Mouse (Mus musculus): ENCODE data around the gene Zdhhc22. TPM values are rescaled to one million over a fixed set of nuclear protein-coding genes. Genes with fewer than 3 reads are reported as not detected.

The Zdhhc22 gene
- polyA plus RNA-seq (2012; rRNA removed): 0.03 TPM in 1 of 2 replicates, not detected in the other

DNA sequence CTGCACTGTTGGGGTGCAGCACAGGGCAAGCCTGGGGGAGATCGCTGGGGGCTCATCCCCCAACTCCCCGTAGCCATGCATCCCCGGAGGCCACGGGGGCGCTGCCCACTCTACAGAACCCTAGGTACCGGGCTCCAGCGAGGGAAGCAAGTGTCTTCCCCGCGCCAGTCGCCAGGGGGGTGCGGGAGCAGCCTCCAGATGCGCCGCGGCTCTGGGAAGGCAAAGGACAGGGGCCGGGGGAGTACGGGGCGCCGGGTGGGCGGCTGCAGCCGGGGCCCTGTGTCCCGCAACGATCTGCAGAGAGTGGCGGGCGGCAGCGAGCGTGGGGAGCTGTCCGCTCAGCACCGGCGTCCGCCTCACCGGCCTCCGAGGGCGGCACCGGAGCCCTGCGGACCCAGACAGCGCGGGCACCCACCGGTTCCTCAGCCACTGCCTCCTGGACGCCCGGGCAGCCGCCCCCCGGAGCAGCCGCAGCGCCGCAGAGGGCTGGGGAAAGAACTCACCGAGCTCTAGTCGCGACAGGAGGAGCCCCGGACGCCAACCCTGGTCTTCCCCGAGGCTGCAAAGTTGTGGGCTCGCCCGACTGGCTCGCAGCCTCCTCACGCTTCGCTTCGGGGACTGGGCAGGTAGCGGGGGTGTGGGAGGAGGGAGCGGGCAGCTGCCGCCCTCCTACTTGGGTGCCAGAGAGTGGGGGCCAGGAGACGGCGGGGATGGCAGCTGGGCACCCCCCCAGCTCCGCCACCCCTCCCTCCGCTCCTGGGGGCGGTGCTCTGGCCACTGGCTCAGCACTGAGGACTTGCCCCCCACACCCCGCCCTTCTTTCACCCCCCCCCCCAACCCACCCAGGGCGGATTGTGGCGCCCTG, at the start of gene Zdhhc22:
Gene Zdhhc22 (minus strand): TSS at position 541 of the 865 bp plus-strand sequence.
- no peaks in the 10 kb centered on the region for H3K4me1 ChIP-seq (ENCODE audit: control insufficient read depth, insufficient read depth, low read length)
- DNase-seq: no peak
- TF ChIP-seq CTCF (IDR thresholded peaks at IDR 0.05; ENCODE audit: insufficient read depth, low read length) (no peak), POLR2A (IDR thresholded peaks at IDR 0.05; ENCODE audit: borderline replicate concordance, extremely low read depth, low read depth, low read length) (no peak)
- 2% methylated on average over 62 of the region's 68 CpGs for WGBS
- H3K4me3 ChIP-seq (replicated peaks; ENCODE audit: extremely low read depth, low read depth, low read length): no peak within 1 kb of the TSS

DNA sequence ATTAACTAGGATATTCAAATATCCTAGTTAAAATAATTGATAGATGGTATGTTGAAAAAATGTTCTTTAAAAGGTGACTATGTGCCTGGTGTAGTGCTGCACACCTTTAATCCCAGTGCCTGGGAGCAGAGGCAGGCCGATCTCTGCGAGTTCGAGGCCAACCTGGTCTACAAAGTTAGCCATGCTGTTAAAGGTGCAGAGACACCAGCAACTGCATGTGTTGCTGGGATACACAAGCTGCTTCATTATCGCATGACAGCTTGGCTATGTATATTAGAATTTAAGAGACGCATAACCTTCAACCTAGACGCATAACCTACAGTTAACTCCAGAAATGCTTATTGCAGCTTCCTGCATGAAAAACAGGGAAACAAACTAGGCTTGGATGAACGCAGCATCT, 46.4 kb upstream of the Zdhhc22 start:
- H3K4me1 ChIP-seq (ENCODE audit: control insufficient read depth, insufficient read depth, low read length): no peaks in the 10 kb centered on the region
- no peak for DNase-seq
- TF ChIP-seq CTCF (IDR thresholded peaks at IDR 0.05; ENCODE audit: insufficient read depth, low read length) (no peak), POLR2A (IDR thresholded peaks at IDR 0.05; ENCODE audit: borderline replicate concordance, extremely low read depth, low read depth, low read length) (no peak)
- 92% methylated on average over 7 of the region's 7 CpGs for WGBS
- no peak overlapping the region for H3K4me3 ChIP-seq (replicated peaks; ENCODE audit: extremely low read depth, low read depth, low read length)

DNA sequence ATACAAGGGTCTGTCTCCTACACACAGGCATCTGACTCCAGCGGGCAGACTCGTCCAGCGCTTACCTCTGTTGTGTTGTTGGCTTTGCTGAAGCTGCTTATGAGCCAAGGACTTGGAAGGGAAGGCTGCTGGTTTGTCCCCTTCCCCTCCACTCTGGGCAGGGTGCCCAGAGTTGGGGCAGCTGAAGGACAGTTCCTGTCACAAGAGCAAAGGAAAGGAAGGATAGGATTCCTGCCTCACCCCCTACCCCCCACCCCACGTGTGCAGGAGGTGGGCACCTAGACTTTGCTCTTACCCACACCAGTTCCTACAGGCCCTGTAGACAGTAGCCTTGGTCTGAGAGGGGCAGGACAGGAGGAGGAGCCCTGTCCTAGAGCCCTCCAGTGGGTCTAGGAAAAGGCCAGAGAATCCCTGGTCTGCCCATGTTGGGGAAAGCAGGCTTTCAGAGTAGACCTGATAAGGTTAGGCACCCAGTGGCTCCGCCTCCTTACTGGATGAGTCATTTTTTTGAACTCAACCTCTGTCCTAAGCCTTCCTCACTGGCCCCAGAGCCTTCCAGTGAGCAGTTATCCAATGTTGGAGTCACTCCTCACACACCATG, 41.0 kb upstream of the Zdhhc22 start:
- TF ChIP-seq CTCF (IDR thresholded peaks at IDR 0.05; ENCODE audit: insufficient read depth, low read length) (no peak), POLR2A (IDR thresholded peaks at IDR 0.05; ENCODE audit: borderline replicate concordance, extremely low read depth, low read depth, low read length) (no peak)
- no peak for DNase-seq
- WGBS: 48% methylated on average over 5 of the region's 5 CpGs

GRCm38 (mm10) chr12:87029251-87029976, 39.2 kb upstream of the Zdhhc22 start:
- DNase-seq: no peak
- Histone ChIP-seq H3K4me1 (ENCODE audit: control insufficient read depth, insufficient read depth, low read length) (no peaks in the 10 kb centered on the region), H3K4me3 (replicated peaks; ENCODE audit: extremely low read depth, low read depth, low read length) (no peak overlapping the region)
- TF ChIP-seq CTCF (IDR thresholded peaks at IDR 0.05; ENCODE audit: insufficient read depth, low read length) (no peak), POLR2A (IDR thresholded peaks at IDR 0.05; ENCODE audit: borderline replicate concordance, extremely low read depth, low read depth, low read length) (no peak)
- 65% methylated on average over 5 of the region's 5 CpGs for WGBS

More for the DNA sequence above, 41.0 kb upstream of the Zdhhc22 start:
- Histone ChIP-seq H3K4me1 (ENCODE audit: control insufficient read depth, insufficient read depth, low read length) (no peaks in the 10 kb centered on the region), H3K4me3 (replicated peaks; ENCODE audit: extremely low read depth, low read depth, low read length) (no peak overlapping the region)

DNA sequence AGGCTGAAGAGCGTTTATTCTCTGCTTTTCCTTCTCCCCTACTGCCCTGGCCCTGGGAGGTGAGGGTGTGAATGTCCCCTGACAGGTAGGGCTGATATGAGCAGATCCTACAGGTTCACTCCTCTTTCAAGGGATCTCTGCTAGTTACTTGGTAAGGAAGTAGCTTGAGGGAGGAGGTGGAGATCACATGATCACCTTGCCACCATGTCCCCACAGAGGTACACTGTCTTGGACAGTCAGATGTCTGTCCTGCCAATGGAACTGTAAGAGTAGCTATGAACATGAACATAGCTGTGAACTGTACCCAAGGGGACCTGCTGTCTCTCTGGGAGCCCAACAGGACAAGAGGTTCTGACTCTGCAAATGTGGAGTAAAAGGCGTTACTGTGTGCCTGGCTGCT, 37.8 kb upstream of the Zdhhc22 start:
- no peak overlapping the region for H3K4me3 ChIP-seq (replicated peaks; ENCODE audit: extremely low read depth, low read depth, low read length)
- DNase-seq: no peak
- H3K4me1 ChIP-seq (ENCODE audit: control insufficient read depth, insufficient read depth, low read length): no peaks in the 10 kb centered on the region
- no peak for TF ChIP-seq CTCF (IDR thresholded peaks at IDR 0.05; ENCODE audit: insufficient read depth, low read length)
- TF ChIP-seq POLR2A (IDR thresholded peaks at IDR 0.05; ENCODE audit: borderline replicate concordance, extremely low read depth, low read depth, low read length): no peak
- WGBS: 48% methylated on average over 2 of the region's 2 CpGs

DNA sequence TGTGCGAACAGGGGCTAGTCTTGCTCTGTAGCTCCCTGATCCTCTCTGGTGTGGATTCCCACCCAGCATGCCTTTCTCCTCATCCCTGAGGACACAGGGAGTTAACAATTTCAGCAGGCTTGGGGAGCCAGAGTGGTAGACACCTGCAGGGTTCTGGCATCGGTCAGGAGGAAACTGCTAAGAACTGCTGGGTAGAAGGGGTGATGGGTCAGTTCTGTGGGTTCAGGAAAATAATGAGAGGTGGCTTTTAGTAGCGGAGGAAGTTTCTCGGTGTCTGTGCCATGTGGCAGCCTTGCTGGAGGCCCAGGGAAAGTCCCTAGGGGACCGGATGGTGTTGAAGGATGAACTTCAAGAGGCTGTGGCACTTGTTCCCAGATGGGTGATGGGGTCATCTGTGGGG, 37.2 kb upstream of the Zdhhc22 start:
- H3K4me3 ChIP-seq (replicated peaks; ENCODE audit: extremely low read depth, low read depth, low read length): no peak overlapping the region
- no peaks in the 10 kb centered on the region for H3K4me1 ChIP-seq (ENCODE audit: control insufficient read depth, insufficient read depth, low read length)
- WGBS: 38% methylated on average over 5 of the region's 5 CpGs
- TF ChIP-seq POLR2A (IDR thresholded peaks at IDR 0.05; ENCODE audit: borderline replicate concordance, extremely low read depth, low read depth, low read length): no peak
- TF ChIP-seq CTCF (IDR thresholded peaks at IDR 0.05; ENCODE audit: insufficient read depth, low read length): no peak
- DNase-seq: no peak

DNA sequence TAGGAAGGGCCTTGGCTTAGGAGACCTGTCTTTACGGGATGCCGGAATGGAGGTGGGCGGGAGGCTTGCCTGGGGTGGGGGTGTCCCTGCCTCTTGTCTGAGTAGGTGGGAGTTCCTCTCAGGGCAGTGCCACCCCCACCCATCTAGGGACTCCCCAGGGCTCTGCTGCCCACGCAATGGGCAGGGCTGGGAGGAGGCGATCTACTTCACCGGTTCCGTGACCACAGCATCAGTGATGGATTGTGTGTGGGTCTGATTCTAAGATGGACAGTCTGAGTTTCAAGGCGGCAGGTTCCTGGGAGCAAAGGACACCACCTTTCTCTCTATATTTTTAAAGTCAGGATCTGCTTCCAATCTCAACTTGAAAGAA, 36.6 kb upstream of the Zdhhc22 start:
- H3K4me1 ChIP-seq (ENCODE audit: control insufficient read depth, insufficient read depth, low read length): no peaks in the 10 kb centered on the region
- TF ChIP-seq POLR2A (IDR thresholded peaks at IDR 0.05; ENCODE audit: borderline replicate concordance, extremely low read depth, low read depth, low read length) (no peak), CTCF (IDR thresholded peaks at IDR 0.05; ENCODE audit: insufficient read depth, low read length) (no peak)
- DNase-seq: no peak
- 18% methylated on average over 8 of the region's 8 CpGs for WGBS
- no peak overlapping the region for H3K4me3 ChIP-seq (replicated peaks; ENCODE audit: extremely low read depth, low read depth, low read length)

- TF ChIP-seq POLR2A (IDR thresholded peaks at IDR 0.05; ENCODE audit: borderline replicate concordance, extremely low read depth, low read depth, low read length): no peak
- TF ChIP-seq CTCF (IDR thresholded peaks at IDR 0.05; ENCODE audit: insufficient read depth, low read length): no peak
- 3% methylated on average over 30 of the region's 30 CpGs for WGBS
- Histone ChIP-seq H3K4me1 (ENCODE audit: control insufficient read depth, insufficient read depth, low read length) (no peaks in the 10 kb centered on the region), H3K4me3 (replicated peaks; ENCODE audit: extremely low read depth, low read depth, low read length) (no peak overlapping the region)
- no peak for DNase-seq
Measured at GRCm38 (mm10) chr12:87026109-87026870, 36.1 kb upstream of the Zdhhc22 start.

DNA sequence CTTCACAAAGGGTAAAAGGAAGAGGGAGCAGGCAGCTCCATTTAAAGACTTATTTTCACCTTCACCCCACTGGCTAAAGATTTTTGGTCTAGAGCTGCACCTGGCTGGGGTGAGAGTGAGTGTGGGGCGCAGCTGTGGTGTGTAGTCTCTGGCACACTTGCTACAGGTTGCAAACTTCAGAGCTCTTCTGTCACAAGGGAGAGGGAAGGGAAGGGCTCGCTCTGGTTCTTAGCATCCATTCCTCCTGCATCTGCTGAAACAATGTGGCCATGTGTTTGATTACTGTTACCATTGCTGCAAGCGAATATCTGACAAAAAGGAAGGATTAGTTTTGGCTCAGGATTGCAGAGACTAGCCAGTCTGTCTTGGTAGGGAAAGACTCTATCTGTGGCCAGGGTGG, 33.2 kb upstream of the Zdhhc22 start:
- WGBS: 70% methylated on average over 3 of the region's 3 CpGs
- no peaks in the 10 kb centered on the region for H3K4me1 ChIP-seq (ENCODE audit: control insufficient read depth, insufficient read depth, low read length)
- TF ChIP-seq POLR2A (IDR thresholded peaks at IDR 0.05; ENCODE audit: borderline replicate concordance, extremely low read depth, low read depth, low read length) (no peak), CTCF (IDR thresholded peaks at IDR 0.05; ENCODE audit: insufficient read depth, low read length) (no peak)
- no peak for DNase-seq
- H3K4me3 ChIP-seq (replicated peaks; ENCODE audit: extremely low read depth, low read depth, low read length): no peak overlapping the region
